Mouse (Mus musculus) G1E-ER4 (cell line): Measurements from ENCODE around the gene 1810055G02Rik. TPM values are rescaled to one million over a fixed set of nuclear protein-coding genes. Genes with fewer than 3 reads are reported as not detected.

ENCODE experiments used
- GATA1 ChIP-seq: IDR thresholded peaks from one replicate; pipeline ENCODE4 v1.8.0; 2012; ENCODE audit warnings: low read length, inconsistent platforms
- polyA plus RNA-seq: library from polyadenylated mRNA; stranded (reverse); fragments of >175 nt; gene quantifications from 2 replicates; pipeline ENCODE4 v1.2.3, GENCODE M21; 2012

The 1810055G02Rik gene
- polyA plus RNA-seq, result 10.8 and 22.4 TPM in 2 replicates

DNA sequence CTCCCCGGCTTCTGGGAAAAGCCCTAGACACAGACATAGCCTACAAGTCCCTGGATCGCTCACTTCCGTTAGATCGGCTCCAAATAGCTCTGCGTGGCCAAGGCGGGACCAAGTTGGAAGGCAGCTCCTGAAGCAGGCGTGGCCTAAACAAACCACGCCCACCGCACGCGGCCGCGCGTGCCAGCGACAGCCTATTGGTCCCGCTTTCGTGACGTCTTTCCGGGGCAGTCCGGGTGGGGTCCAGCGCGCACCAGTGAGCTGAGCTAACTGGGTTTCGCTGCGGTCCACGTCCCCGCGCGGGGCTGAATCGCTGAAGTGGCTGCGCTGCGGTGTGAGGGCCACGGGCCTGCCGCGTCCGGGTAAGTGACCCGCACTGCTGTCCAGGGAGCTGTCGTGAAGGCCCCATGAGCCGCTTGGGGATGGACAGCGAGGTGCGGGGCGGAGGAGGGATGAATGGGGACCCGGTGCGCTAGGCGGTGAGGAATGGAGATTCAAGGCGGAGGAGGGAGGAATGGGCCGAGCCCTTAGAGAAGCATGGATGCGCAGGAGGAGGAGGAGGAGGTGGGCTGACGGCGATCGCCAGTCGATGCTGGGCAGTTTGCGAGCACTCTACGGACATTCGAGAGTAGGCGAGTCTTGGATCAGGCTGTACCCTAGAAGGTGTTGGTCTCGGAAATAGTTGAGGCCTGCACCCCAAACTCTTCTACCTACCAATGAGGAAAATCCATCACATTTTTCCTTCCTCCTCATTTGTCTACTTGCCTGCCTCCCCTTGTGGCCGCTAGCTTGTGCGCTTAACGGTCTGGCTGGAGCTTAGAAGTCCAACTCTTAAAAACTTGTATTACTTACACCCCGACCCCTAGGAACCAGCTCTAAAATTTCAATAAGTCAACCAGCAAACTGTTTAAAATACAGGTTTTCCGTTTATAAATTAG lies at the start of gene 1810055G02Rik:
TSS of gene 1810055G02Rik (plus strand) at position 216 of the 935 bp plus-strand sequence.
- no peak for TF ChIP-seq GATA1

DNA sequence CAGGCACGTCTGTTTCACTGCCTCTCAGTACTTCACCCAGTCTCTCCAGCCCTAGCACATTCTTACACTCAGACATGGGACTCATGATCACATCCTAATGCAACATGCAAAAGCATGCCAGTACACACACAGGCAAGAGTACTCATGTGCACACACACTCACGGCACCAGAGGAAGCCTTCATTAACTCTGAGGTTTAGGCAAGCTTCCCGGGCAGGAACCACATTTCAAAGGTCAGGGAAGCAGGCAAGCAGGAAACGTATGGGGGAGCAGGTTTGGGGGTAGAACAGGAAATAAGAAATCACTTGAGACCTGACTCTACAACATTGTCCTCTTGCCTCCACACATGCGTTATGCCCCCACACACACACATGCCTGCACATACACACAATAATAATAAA lies 42.6 kb upstream of the 1810055G02Rik start:
- no peak for TF ChIP-seq GATA1

DNA sequence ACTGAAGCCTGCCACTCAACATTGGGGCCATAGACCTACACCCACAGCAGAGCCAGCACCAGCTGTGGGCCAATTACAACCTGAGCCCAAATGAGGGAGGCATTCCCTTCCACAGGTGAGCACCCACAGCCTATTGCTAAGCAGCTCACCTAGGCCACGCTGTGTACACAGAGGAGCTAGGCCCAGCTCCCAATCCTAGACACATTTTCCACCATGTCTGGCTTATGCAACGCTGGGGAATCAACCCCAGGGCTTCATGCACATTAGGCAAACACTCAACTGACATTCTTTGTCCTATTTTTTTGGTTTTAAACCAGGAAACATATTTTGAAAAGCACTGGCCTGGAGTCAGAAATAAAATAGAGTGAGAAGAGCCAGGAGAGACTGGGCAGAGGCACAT lies 41.5 kb upstream of the 1810055G02Rik start:
- no peak for TF ChIP-seq GATA1

DNA sequence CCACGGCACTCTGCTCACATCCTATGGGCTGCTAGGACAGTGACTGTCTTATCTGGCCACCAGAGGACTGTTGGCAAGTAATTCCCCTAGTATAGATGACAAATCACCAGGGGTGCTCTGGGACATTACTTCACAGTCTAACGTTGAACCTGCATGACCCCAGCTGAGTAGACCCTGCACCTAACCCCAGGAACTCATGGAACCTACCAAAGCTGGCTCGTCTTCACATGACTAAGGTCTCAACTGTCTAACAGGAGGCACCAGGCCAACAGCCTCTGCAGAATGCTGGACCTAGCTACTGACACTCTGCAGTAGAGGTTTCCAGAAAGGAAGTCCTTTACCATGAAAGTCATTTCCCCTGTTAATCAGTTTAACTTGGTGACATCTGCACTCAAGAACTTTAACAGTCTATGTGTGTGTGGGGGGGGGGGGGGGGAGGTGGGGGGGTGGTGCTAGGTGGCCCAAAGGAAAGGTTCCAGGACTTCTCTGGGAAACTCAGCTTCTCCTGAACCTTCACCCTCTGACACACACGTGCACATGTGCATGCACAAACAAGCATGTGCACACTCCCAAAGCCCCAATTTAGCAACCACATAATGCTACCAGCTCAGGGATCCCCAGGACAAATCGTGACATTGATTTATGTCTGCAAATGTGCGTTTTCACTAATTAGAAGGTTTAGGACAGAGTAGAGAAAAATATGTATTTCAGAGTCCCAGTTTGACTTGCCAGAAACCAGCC lies 40.8 kb upstream of the 1810055G02Rik start:
- no peak for TF ChIP-seq GATA1

DNA sequence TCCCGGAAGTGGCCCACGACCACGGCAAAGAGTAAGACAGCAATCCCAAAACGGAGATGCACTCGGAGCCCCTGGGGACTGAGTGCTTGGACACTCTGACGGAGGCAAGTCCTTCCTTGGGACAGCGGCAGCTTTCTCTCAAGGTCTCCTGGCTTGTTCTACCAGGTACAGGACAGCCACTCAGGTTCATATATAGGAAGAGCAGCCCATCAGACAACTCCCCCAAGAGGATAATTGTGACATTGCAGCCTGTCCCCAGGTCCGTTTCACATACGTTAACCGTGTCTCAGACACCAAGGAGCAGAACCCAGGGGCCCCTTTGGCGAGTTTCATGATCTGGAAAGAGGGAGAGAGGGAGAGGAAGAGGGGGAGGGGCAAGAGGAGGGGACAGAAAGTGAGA lies 40.1 kb upstream of the 1810055G02Rik start:
- no peak for TF ChIP-seq GATA1

DNA sequence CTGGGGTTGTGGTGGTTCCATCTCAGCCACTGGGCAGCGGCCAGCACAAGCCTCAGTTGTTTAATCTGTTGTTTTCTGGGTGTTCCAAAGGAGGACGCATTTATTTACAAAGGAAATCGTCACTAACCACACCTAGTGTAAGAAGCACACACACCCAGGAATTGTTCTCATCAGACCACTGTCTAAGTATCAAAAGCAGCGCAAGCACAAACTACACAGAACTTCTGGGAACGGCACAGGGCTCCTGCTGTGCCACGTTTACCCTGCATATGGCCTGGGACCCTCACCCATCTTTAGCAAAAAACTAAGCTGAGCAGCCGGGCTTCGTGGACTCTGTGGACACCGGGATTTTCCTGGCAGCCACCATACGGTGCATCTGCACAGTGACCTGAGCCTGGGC lies 39.5 kb upstream of the 1810055G02Rik start:
- TF ChIP-seq GATA1, result no peak

DNA sequence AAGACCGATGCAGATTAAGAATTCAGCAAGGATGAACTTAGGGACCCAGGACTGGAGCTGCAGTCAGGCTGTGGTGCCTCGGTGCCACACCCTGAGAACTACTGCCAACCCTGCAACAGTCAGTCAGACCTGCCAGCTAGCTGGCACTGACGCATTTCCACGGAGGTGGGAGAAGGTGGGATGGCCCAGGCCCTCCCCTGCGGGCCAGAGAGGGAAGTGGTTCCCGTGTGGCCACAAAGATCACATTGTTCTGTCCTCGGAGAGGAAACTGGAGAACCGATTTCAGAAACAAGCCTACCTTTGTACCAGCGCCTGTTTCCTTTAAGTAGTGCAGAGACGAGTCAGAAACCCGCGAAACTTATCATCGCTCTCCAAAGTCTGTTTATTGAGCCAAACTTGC lies 39.0 kb upstream of the 1810055G02Rik start:
- no peak for TF ChIP-seq GATA1

DNA sequence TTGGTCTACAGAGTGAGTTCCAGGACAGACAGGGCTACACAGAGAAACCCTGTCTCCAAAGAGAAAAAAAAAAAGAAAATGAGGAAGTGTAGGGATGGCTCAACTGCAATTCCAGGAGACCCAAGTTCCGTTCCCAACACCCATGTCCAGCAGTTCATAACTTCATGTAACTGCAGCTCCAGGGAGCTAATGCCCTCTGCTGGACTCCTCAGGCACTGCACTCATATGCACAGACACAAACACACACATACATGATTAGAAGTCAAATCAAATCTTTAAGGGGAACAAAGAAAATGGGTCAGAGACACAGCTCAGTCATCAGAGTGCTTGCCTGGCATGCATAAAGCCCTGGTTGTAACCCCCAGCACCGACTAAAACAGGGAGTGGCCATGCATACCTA lies 34.9 kb upstream of the 1810055G02Rik start:
- TF ChIP-seq GATA1, result no peak

DNA sequence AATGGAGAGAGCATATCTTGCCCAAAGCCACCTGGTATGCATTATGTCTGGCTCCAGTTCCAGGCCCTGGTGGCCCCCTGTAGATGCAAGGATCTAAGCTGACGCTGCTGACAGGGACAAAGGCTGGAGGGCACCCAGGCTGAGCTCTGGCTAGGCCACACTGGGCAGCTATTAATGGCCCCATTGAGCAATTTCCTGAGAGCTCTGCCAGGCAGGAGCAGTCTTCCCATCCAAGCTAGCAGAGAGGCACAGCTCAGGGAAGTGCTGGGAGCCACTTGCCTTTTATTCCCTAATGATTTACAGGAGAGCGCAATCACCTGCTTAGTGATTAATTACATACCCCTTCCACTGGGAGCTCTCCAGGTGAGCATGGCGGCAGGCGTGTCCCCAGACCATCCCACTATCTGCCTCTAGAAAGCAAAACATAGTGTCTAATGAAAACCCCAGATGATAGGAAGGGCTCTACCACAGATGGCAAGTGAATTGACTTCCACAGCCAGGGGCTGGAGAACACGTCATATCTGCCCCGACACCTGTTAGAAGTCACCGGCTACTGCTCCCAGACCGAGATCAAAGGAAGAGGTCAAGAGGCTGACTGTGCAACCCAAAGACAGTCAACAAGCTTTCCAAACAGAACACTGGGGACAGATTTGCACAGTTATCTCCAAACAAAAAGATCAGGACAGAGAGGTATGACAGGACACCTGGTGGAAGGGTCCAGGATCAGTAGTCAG lies 33.8 kb upstream of the 1810055G02Rik start:
- TF ChIP-seq GATA1, result no peak

DNA sequence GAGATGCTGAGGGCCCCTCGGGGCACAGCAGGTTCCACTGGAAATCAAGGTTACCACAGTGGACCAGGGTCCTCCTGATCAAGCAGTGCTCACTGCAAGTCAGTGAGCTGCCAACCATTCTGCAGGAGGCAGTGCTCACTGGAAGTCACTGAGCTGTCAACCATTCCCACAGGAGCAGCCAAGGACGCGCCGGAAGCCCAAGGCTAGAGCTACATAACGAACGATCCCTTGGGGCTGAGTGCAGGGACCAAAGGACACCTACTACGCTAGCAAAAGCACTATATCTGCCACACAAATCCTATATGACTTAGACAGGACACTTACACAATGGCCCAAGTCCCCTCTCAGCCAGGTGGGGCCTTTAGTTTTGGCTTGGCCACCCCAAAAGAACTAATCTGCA lies 27.4 kb upstream of the 1810055G02Rik start:
- TF ChIP-seq GATA1, result no peak

DNA sequence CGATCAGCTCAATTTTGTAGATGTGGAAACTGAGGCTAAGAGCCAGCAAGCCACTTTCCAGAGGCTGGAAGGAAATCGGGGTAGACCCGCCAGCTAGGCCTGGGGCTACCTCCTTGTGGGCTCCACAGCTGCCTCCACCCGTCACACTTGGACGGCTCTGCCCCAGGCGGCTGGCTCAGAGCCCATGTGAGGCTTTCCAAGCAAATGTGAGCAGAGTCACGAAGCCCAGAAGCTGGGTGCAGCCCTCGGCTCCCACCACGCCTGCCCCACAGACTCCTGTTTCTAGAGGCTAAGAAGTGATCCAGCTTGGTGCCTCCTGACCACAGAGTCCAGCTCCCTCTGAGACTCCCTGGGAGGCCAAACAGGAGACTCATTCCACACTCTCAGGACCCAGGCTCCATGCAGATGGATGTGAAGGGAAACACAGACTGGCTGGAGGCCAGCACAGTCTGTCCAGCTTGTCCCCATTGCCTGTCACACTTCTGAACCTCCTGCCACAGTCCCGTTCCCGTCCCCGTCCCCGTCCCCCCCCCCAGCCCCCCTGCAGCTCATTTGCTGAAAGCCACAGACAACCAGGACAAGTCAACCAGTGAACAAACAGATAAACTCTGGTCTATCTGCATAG lies 26.7 kb upstream of the 1810055G02Rik start:
- TF ChIP-seq GATA1, result no peak

DNA sequence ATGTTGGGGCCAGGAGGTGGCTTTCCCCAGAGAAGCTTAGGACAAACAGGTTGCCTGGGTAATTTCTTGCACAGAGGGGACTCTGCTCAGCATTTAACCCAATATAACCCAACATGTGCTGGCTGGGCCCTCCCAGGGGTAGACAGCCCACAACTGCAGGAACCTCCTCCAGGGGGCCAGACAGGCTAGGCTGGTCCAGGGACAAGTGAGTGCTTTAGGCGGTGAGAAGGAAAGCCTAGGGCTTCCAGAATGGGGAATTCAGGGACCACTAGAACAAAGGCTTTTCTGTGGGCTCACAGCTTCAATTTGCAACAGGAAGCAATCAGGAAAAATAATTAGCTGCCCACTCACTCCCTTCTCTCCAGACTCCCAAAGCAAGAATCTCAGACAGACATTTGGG lies 23.7 kb upstream of the 1810055G02Rik start:
- no peak for TF ChIP-seq GATA1

DNA sequence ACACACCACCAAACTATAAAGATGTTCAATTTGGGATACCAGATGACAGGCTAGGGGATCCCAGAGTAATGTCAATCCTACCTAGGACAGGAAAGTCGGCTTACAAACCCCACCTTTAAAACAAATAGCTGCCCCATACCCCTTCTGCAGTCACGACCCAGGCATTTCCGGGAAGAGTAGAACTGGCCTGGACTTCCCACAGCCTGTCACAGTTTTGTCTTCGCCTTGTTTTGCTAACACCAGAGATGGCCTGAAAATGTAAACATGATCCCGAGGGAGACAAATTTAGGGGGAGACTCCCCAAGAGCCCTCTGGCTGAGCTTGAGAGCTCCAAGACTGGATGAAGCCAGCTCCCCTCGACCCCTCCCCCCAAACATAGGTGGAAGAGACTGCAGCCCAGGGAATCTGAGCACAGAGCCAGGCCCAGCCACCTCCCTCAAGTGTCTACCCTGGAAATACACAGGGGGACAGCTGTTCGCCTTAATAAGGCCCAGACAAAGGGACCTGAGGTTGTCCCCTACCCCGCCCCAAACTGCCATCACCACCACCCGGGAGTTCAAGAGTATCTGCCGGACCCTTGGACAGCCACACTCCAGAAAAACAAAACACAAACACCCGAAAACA lies 23.0 kb upstream of the 1810055G02Rik start:
- no peak for TF ChIP-seq GATA1

DNA sequence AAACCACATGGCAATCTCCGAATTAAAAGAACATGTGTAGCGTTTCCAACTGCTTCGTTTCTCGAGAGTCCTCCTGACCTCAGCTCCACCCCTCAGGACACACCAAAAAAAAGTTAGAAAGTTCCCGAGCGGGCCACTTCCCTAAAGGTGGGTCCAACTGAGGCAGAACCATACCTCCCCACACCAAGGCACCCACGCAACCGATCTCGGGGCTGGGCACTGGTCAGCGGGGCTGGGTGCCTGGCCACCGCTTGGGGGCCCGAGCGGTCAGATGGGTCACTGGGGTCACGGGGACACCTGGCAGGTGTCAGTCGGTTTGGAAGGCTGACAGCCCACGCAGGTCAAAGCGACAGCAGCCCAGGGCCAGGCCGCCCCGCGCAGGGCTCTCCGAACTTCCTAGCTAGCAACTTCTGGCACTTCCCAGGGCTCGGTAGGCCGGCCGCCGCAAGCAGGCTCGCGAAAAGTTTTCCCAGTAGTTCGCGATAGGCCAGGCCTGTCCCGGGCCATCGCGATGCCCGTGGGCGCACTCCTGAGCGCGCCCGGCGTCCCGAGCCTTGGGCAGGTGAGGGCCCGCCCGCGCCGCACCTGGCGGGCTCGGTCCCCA lies 22.4 kb upstream of the 1810055G02Rik start:
- TF ChIP-seq GATA1, result no peak
